Mouse (Mus musculus) lung, adult 2 months (tissue): ENCODE measurements around the gene Tcp1.

Source experiments
- CTCF ChIP-seq: fragments of 200-500 bp; IDR thresholded peaks from 2 replicates; pipeline ENCODE4 v1.5.1; 2011; ENCODE audit warnings: mild to moderate bottlenecking, low read length, control low read depth; ENCODE audit not compliant: insufficient read depth
- POLR2A ChIP-seq: fragments of 200-500 bp; IDR thresholded peaks from 2 replicates; pipeline ENCODE4 v1.6.1; 2011; ENCODE audit warnings: low read depth, mild to moderate bottlenecking, control low read depth, low read length, borderline replicate concordance; ENCODE audit errors: extremely low read depth

GRCm38 (mm10) chr17:12940151-12940805 is 24.8 kb downstream of the Tcp1 start, which contains the start of gene Acat3:
- TF ChIP-seq POLR2A (no peak), CTCF (no peak)
